Mouse (Mus musculus): ENCODE data around the gene Gm44579.
A peak's percentile ranks its signal among the peaks of the same experiment; 100 is the strongest.

Gm44579 gene

DNA sequence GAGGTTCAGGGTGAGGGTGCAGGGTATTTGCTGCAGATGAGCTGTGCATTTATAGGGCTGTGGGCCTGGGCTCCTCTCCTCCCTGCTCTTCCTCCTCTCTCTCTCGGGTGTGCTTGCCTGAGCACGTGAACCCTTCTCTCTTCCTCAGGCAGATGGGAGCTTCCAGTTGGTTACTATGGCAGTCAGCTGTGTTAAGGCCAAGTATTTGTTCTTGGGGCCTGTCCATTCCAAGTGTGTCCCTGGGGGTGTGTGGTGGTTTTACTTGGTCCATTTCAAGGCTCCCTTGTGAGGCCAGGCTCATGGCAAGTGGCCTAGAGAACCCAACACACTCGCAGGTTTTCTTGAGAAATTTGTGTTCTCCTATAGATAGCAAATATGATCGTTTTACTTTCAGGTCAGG is at the start of gene Gm44579, which contains the start of gene Olfr287:
Gene Gm44579, minus strand, starts transcription at position 101 of the 400 bp plus-strand sequence.
Gene Olfr287, minus strand, starts transcription at position 180 of the 400 bp plus-strand sequence.
- no peak for DNase-seq (ENCODE audit: low spot score)

DNA sequence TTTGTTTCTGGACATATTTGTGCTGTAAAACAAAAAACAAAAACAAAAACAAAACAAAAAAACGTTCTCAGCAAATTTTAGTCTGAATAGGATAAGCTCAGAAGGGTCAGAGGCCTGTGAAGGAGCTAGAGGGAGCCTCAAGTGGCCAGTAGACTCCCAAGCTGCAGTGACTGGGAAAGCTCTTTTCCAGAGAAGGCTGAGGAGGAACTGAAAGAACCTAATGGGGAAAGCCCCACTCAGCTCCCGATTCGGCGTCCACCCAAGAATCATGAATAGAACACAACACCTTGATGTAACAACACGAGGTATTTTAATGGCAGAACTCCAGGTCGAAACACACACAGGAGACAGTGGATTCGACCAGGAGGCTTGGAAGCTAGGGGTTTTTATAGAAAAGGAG is 37.0 kb upstream of the Gm44579 start:
- no peak for DNase-seq (ENCODE audit: low spot score)

DNA sequence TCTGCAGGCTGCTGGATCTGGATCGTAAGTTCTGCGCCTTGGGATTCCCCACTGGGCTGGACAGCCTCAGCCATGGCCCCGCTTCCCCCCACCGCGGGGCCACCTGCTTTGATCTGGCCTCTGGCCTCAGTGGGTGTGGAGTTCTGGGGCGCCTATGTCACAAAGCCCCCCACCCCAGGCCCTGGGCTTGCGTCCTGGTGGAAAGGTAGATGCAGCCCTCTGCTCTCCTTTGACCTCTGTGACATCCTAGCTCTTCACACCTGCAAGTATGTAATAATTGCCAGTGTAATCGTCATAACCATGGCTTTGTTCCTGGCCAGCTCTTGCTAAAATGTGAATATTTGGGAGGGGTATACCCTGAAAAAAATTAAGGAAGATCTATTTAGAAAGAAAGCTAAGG is 36.4 kb upstream of the Gm44579 start, which contains the start of gene H1fnt:
Gene H1fnt, minus strand, starts transcription at position 101 of the 400 bp plus-strand sequence.
- no peak for DNase-seq (ENCODE audit: low spot score)

DNA sequence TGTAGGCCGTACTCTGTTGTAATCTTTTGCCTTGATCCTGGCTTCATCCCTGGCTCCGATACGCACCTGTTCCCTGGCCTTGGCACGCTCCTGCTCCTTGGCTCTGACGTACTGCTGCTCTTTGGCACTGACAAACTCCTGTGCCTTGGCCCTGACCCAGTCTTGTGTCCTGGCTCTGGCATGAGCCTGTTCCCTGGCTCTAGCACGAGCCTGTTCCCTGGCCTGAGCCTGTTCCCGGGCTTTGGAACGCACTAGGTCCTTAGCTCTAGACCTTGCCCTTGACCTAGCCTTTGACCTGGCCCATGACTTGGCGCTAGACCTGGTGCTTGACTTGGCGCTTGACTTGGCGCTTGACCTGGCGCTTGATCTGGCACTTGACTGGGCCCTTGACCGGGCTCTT is 35.5 kb upstream of the Gm44579 start:
- no peak for DNase-seq (ENCODE audit: low spot score)

DNA sequence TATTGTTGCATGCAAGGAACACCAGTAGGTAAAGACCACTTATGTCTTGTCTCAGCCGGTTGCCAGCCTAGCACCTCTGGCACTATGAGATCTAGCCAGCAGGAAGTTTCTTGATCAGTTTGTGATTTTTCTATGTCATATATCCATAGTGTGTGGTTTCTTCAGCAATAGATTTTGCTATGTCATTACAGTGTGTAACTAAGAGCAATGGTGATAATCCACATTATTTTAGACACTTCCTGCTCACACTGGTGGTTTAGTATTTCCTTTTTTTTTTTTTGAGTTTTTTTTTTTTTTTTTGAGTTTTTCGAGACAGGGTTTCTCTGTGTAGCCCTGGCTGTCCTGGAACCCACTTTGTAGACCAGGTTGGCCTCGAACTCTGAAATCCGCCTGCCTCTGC is 14.7 kb upstream of the Gm44579 start:
- DNase-seq (ENCODE audit: low spot score) = no peak

DNA sequence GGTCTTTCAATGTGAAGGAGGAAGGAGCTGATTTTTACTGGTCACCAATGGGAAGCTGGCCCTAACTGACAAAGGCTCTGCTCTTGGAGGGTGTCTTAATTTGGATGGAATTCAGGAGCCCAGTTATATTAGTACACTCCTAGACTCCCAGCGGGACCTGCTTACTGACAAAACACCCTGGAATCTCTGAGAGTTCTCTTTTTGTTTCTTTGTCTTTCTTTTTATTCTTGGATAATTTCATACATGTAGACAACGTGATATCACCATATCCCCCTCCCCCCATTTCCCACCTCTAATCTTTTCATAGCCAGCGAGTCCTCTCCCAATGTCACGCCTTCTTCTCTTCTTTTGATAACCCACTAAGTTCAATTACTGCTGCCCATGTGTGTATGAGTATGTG is 13.6 kb upstream of the Gm44579 start, which contains the start of gene Olfr286:
Gene Olfr286, minus strand, starts transcription at position 101 of the 400 bp plus-strand sequence.
- no peak for DNase-seq (ENCODE audit: low spot score)

DNA sequence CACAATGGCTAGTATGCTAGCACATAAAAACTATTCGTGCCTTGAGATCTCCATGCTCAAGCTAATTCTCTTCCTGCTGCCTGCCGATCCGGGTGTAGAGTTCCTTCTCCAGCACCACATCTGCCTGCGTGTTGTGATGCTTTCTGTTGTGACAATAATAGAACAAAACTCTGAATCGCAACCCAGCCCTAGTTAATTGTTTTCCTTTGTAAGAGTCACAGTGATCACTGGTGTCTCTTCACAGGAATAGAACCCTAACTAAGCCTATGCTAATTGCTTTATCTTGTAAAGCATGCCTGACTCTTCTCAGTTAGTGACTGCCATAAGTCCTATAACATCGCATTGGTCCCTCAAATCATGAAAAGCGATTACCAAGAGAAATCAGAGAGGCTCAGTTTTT is 5.3 kb upstream of the Gm44579 start:
- DNase-seq (ENCODE audit: low spot score) = no peak

DNA sequence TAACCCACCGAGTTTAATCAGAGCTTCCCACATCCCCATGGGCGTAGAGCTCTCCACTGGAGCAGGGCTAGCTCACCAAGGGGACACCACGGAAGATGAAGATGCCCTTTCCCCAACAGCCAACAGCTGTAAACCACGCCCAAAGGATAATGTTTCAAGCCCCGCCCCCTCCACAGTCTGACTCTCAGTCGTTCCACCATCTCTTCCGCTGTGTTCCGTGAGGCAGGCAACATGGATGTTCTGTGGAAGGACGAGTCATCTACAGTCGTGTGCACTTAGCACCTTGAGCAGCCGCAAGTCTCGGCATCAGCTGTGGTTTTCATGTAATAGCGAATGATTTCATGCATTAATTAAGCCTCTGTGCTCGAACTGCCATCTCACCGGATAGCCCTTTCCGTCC is 4.8 kb upstream of the Gm44579 start:
- peak; percentile 22 for DNase-seq (ENCODE audit: low spot score)

DNA sequence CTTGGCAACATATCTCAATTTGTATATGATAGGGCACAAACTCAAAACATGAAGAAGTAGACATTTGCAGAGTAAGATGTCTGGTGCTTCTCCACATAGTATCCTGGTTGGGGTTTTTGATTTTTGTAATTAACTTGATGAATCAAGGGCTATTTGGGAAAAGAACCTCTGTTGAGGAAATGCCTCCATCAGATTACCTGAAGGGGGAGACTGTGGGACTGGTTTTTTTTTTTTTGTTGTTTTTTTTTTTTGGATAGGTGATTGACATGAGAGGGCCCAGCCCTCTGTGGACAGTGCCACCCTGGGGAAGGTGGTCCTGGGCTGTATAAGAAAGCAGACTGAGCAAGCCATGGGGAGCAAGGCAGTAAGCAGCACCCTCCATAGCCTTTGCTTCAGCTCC is 1.6 kb upstream of the Gm44579 start:
- no peak for DNase-seq (ENCODE audit: low spot score)

DNA sequence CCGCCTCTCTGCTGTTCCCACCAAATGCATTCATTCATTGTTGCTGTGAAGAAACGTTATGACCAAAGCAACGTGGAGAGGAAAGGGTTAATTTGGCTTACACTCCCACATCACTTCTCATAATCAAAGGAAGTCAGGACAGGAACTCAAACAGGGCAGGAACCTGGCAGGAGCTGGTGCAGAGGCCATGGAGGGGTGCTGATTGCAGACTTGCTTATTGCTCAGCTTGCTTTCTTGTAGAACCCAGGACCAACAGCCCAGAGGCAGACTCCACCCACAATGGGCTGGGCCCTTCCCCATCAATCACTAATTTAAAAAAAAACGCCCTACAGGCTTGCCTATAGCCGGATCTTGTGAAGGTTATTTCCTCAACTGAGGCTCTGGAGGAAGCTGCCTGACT is 6.6 kb downstream of the Gm44579 start:
- no peak for DNase-seq (ENCODE audit: low spot score)

DNA sequence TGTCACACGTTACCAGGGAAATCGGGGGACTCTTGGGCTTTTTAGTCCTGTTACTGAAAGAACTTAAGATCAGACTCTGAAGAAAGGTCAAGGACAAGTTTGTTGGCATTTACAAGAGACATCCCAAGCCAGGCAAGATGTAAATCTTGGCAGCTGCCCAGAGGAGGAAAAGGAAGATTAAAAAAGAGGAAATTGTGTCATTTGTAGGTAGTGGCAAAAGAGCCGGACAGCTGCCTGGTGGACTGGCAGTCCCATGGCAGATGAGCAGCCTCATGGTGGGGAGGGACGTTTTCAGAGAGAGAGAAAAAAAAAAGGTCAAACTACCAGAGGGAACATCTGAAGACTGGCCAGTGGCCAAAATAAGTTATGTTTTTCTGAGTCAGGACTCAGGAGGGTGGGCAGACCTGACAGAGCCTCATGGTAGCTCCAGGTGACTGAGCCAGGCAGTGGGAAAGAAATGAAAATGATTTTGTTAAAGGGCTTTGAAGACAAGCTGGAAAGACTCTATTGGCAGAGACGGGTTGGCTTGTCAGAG is 7.4 kb downstream of the Gm44579 start:
- DNase-seq (ENCODE audit: low spot score) = no peak

DNA sequence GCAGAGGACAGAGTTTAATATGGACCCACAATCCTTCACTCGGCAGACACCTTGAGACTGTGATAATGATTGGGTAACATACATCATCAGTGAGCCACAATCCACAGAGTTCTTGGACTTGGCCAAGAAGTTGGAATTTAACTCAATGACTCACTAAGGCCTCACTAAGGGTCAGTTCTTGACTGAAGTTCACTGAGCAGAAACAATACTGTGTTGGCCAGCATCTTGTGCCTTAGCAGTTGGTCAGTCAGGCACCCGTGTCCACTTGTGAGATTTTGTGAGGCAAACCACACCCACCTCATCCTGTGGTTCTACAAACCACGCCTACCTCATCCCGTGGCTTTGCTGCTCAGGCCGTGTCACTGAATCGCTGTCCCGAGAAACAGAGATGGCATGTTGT is 11.1 kb downstream of the Gm44579 start:
- DNase-seq (ENCODE audit: low spot score) = no peak

DNA sequence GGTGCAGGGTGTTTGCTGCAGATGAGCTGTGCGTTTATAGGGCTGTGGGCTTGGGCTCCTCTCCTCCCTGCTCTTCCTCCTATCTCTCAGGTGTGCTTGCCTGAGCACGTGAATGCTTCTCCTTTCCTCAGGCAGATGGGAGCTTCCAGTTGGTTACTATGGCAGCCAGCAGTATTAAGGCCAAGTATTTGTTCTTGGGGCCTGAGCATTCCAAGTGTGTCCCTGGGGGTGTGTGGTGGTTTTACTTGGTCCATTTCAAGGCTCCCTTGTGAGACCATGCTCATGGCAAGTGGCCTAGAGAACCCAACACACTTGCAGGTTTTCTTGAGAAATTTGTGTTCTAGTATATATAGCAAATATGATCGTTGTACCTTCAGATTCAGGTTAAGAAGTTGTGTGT is 25.3 kb downstream of the Gm44579 start, which contains the start of gene Olfr288:
Gene Olfr288, minus strand, starts transcription at position 101 of the 400 bp plus-strand sequence.
- no peak for DNase-seq (ENCODE audit: low spot score)

DNA sequence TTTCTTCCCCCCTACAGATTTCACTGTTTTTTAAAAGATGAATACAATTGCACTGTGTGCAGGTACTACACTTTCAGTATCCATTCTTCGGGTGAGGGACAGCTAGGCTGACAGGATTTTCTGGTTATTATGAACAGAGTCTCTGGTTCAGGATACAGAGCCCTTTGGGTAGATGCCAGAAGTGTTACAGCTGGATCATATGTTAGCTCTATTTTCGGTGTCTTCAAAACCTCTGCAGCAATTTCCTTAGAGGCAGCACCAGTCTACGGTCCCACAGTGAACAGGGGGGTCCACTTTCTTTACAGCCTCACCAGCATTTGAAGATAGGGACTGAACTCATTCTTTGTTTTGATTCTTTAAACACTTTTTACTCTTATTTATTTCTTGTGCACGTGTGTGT is 36.3 kb downstream of the Gm44579 start:
- DNase-seq (ENCODE audit: low spot score) = no peak

DNA sequence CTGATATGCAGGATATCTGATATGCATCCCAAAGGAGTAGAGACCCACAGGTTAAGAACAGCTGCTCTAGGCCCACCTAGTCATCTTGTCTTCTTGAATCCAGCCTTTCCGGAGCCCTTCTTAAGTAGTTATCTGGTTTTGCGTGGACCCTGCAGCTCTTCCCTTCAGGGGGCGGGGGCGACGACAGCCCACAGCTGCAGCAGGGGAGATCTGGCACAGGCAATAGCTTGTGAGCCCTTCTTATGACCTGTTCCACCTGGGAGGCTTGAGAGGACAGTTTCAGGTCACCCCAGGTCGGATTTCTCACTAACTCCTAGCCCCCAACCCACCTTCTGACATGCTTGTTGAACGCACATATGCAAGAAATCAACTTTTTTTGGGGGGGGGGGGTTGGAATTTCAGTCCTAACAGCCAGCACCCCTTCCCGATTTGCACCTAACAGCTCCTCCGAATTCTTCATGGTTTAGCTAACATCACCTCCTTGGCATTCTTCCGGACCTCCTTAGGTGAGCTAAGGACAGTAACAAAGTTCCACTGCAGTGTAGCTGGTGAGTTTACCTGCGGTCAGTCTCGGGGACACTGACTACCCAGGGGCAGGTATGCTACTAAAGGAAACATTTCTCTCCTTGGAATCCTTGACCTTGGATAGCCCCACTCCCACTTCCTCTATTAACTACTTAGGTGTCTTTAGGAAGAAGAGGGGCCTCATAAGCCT is 38.8 kb downstream of the Gm44579 start:
- DNase-seq (ENCODE audit: low spot score) = no peak

DNA sequence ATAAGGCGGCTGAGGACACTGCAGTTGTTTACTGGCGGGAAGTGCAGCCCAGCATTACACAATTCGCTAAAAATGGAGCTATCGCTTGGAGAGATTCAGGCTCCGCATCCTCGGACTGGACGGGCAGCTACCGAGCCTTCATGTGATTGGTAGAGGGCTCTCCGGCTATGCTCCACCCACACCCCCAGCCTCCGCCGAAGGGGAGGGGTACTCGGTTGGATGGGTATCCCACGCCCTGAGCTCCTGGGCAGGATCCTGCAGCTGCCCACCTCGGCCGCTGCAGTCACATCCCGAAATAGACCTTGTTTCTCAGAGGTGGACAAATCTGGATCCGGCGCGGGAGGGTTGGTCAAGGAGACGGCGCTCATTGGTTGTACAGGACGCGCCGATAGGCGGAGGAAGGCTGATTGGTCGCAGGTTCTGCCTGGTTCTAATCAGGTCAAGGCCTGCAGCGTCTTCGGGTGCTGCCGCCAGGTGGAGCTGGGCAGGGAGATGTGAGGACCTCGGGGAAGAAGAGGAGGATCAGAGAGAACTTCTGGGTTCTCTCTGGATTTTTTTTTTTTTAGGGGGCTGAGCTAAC is 39.6 kb downstream of the Gm44579 start:
- DNase-seq (ENCODE audit: low spot score) = peak; percentile 96

DNA sequence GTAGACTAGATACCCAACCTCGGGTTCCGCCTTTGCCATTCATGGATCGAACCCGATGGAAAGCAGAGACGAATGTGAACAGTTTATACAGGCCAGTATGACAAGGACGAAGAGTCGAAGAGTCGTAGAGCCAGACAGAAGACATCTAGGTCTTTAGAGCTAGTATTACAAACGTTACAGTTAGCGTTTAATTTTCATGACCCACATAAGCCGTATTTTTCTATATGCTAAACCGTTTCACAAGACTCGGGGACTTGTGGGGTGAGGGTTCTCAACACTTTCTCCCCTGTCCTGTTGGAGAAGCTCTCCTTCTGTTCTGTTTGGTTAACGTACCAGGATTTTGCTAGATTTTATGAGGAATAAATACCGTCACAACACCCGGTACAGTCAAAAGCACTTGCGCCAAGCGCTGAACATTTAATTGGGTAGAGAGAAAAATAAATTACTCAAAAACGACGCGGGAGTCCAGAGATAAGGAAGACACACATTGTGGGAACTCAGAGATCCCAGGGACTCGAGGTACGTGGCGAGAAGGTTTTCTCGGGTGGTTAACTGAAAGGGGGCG is 40.1 kb downstream of the Gm44579 start:
- DNase-seq (ENCODE audit: low spot score) = no peak

DNA sequence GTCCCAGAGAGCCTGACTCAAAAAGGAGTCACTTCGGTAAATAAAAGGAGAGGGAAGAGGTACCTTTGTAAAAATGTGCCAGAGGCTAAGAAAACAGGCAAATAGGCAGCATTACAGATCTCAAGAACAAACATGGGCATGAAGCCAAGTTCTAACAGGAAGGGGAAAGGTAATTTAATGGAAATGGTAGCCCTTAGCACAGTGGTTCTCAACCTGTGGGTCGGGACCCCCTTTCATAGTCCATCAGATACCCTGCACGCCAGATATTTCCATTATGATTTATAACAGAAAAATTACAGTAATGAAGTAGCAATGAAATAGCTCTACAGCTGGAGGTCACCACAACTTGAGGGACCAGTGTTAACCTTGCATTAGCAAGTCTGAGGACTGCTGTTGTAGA is 43.5 kb downstream of the Gm44579 start:
- no peak for DNase-seq (ENCODE audit: low spot score)

DNA sequence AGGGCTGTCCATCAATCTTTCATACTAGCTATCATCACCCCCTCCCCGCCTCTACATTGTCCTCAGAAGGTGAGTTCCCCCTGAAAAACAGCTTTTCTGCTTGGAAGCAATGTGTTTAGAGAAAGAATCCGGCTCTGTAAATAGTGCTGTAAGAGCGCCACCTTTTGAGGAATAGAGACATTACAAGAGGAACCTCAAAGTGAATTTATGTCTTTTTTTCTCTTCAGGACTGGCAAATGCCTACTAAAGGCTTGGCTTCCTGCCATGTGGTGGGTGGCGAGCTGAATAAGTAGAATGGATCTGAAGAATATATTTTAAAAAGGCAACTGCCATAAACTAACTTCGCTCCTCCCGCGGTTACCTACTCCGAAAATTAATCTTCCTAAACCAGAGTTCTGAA is 47.0 kb downstream of the Gm44579 start:
- peak; percentile 78 for DNase-seq (ENCODE audit: low spot score)

DNA sequence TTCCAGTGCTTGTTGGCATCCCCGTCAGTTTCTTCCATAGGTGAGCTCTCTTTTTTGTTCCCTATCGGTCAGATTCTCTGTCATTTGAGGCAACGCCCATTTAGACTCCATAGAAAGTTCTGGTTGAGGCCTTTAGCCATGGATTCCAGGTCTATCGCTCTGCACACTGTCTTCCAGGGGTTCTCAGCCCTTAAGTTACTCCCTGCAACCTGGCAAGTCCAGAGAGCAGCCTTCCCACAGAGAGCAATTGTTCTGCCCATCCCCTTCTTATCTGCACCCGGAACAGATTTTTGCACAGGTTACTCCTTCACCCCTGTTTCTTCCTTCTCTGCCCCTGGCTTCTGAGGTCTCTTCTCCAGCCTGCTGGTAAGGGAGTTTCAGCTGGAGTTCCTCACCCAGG is 48.7 kb downstream of the Gm44579 start:
- no peak for DNase-seq (ENCODE audit: low spot score)

DNA sequence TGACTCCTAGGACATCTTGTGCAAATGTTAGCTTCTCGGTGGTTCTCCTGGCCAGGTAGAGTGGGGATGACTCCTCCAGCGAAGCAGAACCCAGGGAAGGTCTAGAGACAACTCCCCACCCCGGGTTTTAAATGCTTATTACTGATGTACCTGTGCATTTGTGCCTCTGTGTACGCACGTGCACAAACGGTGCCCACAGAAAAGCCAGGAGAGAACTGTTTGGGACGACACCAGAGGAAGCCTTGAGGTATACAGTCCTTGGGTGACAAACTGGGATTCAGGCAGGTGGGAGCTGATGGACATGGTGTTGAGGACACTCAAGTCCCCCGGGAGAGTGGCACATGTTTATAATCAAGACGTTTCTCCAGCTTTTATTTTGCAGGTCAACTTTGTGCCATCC is 49.9 kb downstream of the Gm44579 start:
- no peak for DNase-seq (ENCODE audit: low spot score)

DNA sequence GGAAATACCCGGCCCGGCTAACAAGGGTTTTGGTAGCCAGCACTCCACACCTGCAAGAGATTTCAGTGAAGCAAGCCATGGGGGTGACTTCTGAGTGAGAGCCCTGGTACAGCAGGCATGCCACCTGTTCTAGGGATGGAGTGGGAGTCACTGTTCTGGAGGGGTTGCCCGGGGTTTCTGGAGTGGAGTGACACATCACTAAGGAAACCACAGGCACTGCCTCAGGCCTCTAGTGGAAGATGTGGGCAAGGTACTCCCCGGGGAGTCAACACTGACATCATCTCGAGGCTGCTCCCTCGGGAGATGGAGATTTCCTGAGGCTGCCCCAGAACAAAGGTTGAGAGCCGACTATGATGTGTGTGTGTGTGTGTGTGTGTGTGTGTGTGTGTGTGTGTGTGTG is 50.4 kb downstream of the Gm44579 start:
- no peak for DNase-seq (ENCODE audit: low spot score)

DNA sequence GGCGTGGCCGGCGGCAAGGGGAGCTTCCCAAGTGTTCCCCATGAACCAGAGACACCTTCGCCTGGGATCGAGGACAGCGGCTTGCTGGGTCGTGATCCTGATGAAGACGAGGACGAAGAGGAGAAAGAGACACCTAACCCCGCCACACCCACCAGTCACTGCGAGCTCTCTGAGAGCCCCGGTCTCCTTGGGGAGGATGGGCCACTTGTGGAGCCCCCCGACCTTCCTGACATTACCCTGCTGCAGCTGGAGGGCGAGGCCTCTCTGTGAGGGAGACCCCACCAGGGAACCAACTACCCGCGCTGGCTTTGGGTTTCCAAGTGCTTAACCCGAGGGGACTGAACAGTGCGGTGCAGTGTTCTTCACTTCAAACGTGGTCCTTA is 52.2 kb downstream of the Gm44579 start:
- no peak for DNase-seq (ENCODE audit: low spot score)

All from embryo, embryonic 10 days (tissue).